Mouse (Mus musculus) adrenal gland (tissue): Measurements from ENCODE around the gene Akap2.

Experiments used
- intact Hi-C: fragments of 180-260 bp; cut with DNase I; formaldehyde crosslinking; loops from one replicate; pipeline ENCODE4 v1.15.1; 2025

Akap2 gene

DNA sequence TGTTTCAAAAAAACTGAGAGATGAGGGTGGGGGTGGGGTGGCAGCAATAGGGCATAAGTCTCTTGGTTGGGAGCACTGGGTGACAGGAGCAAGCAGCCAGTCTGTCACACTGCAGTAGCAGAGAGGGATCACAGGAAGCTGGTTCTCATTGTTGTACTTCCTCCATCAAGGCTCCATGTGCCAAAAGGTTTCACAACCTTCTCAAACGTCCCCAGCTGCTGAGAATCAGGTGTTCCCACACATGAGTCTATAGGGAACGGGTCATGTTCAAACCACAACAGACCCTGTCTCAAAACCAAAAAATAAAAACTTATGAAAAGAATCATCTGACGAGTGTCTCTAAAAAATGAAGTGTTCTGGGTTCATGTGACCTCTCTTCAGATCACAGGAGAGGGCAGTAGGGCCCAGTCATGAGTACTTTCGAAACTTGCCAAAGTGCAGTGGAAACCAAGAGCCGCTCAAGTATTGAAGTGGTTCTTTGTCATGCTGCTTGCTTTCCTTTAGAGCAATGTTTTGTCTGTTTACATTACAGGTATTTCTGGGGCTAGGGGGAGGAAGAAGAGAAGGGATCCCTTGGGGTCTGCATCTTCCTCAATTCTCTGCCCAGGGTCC, 213.2 kb downstream of the Akap2 start:
- intact Hi-C loops: loop anchor here (10.0 kb wide), 1 partner anchor 144 kb away; no protein-coding TSS in a partner anchor

DNA sequence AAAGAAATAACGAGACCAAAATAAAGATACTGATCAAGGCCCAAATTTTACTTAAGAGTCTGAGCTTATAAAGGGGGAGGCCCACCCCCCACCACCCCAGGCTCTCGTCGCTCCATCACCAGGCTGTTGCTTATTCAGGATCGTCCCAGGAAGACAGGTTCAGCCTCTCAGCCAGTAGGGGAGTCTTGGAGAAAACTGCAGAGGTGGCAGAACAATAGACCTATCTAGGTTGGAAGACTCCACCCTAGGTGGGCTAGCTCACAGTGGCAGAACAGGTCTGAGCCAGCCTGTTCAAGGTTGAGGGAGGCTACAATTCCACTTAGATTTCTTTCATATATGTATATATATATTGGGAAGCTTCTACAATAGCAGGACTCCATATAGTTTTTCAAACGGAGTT, 216.7 kb downstream of the Akap2 start:
- intact Hi-C loops: loop anchor here (10.0 kb wide), 1 partner anchor 141 kb away; no protein-coding TSS in a partner anchor

- intact Hi-C loops: loop anchor here (10.0 kb wide), 1 partner anchor 138 kb away; no protein-coding TSS in a partner anchor
Measured at GRCm38 (mm10) chr4:57937292-57937691, 219.8 kb downstream of the Akap2 start.

GRCm38 (mm10) chr4:57940631-57941030, 223.2 kb downstream of the Akap2 start:
- intact Hi-C loops: no loop called here

- intact Hi-C loops: no loop called here
Measured at GRCm38 (mm10) chr4:57942892-57943291, 225.4 kb downstream of the Akap2 start.
